Mouse (Mus musculus): ENCODE data around the gene Tdrd3. TPM values are rescaled to one million over a fixed set of nuclear protein-coding genes. Genes with fewer than 3 reads are reported as not detected.

Gene Tdrd3
- polyA plus RNA-seq, 1 experiment from 2014 or later, result 39.4 TPM

- Histone ChIP-seq H3K4me3 (no peak overlapping the region), H3K4me1 (no peaks in the 10 kb centered on the region), H3K4me2 (replicated peaks) (no peak overlapping the region), H3K36me3 (no peaks in the 10 kb centered on the region), H3K27ac (replicated peaks) (no peak overlapping the region), H3K9ac (replicated peaks) (no peak overlapping the region), H3K27me3 (no peaks in the 10 kb centered on the region), H3K9me3 (no peaks in the 10 kb centered on the region)
- ATAC-seq (ENCODE audit: low FRiP score, low read depth), result no peak
- WGBS, result 78% methylated on average over 4 of the region's 4 CpGs
These were observed 100.9 kb downstream of the Tdrd3 start for GRCm38 (mm10) chr14:87517381-87517780.

GRCm38 (mm10) chr14:87531847-87532246 lies 115.4 kb downstream of the Tdrd3 start:
- Histone ChIP-seq H3K27ac (replicated peaks) (no peak overlapping the region), H3K4me2 (replicated peaks) (no peak overlapping the region), H3K9me3 (no peaks in the 10 kb centered on the region), H3K9ac (replicated peaks) (no peak overlapping the region), H3K36me3 (0 out of 2 replicates have a peak, but pooled peaks cover 3% of the 10 kb centered on the region), H3K4me1 (no peaks in the 10 kb centered on the region), H3K4me3 (no peak overlapping the region), H3K27me3 (no peaks in the 10 kb centered on the region)
- no peak for ATAC-seq (ENCODE audit: low FRiP score, low read depth)
- WGBS, result 84% methylated on average over 8 of the region's 8 CpGs

- 85% methylated on average over 4 of the region's 4 CpGs for WGBS
- no peaks in the 10 kb centered on the region for H3K27me3 ChIP-seq
- H3K4me2 ChIP-seq (replicated peaks), result no peak overlapping the region
- no peaks in the 10 kb centered on the region for H3K9me3 ChIP-seq
- H3K36me3 ChIP-seq, result 0 out of 2 replicates have a peak, but pooled peaks cover 6% of the 10 kb centered on the region
- no peak for ATAC-seq (ENCODE audit: low FRiP score, low read depth)
- H3K9ac ChIP-seq (replicated peaks), result no peak overlapping the region
- H3K27ac ChIP-seq (replicated peaks), result no peak overlapping the region
- H3K4me3 ChIP-seq, result no peak overlapping the region
- H3K4me1 ChIP-seq, result no peaks in the 10 kb centered on the region
These were observed 120.8 kb downstream of the Tdrd3 start for GRCm38 (mm10) chr14:87537127-87537819.

- 93% methylated on average over 6 of the region's 6 CpGs for WGBS
- H3K4me1 ChIP-seq, result no peaks in the 10 kb centered on the region
- H3K36me3 ChIP-seq, result peaks cover 11% of the 10 kb centered on the region
- no peaks in the 10 kb centered on the region for H3K9me3 ChIP-seq
- H3K9ac ChIP-seq (replicated peaks), result no peak overlapping the region
- no peak overlapping the region for H3K4me3 ChIP-seq
- H3K27me3 ChIP-seq, result no peaks in the 10 kb centered on the region
- no peak overlapping the region for H3K4me2 ChIP-seq (replicated peaks)
- ATAC-seq (ENCODE audit: low FRiP score, low read depth), result no peak
- H3K27ac ChIP-seq (replicated peaks), result no peak overlapping the region
These were observed 133.5 kb downstream of the Tdrd3 start for GRCm38 (mm10) chr14:87549986-87550385.

GRCm38 (mm10) chr14:87552211-87552610 lies 135.8 kb downstream of the Tdrd3 start:
- ATAC-seq (ENCODE audit: low FRiP score, low read depth), result no peak
- 75% methylated on average over 3 of the region's 3 CpGs for WGBS
- no peaks in the 10 kb centered on the region for H3K36me3 ChIP-seq

GRCm38 (mm10) chr14:87563841-87564240 lies 147.4 kb downstream of the Tdrd3 start:
- Histone ChIP-seq H3K9me3 (no peaks in the 10 kb centered on the region), H3K4me1 (peaks cover 17% of the 10 kb centered on the region), H3K36me3 (no peaks in the 10 kb centered on the region), H3K9ac (replicated peaks) (no peak overlapping the region), H3K27me3 (peaks cover 8% of the 10 kb centered on the region), H3K27ac (replicated peaks) (no peak overlapping the region), H3K4me3 (no peak overlapping the region), H3K4me2 (replicated peaks) (no peak overlapping the region)
- no peak for ATAC-seq (ENCODE audit: low FRiP score, low read depth)
- 83% methylated on average over 9 of the region's 9 CpGs for WGBS

More at GRCm38 (mm10) chr14:87552211-87552610, 135.8 kb downstream of the Tdrd3 start:
- Histone ChIP-seq H3K4me1 (no peaks in the 10 kb centered on the region), H3K27ac (replicated peaks) (no peak overlapping the region), H3K4me3 (no peak overlapping the region), H3K27me3 (no peaks in the 10 kb centered on the region), H3K9ac (replicated peaks) (no peak overlapping the region), H3K9me3 (no peaks in the 10 kb centered on the region), H3K4me2 (replicated peaks) (no peak overlapping the region)

GRCm38 (mm10) chr14:87566211-87566610 lies 149.8 kb downstream of the Tdrd3 start:
- H3K4me1 ChIP-seq, result peaks cover 17% of the 10 kb centered on the region
- no peak overlapping the region for H3K9ac ChIP-seq (replicated peaks)
- no peak overlapping the region for H3K27ac ChIP-seq (replicated peaks)
- H3K27me3 ChIP-seq, result peaks cover 15% of the 10 kb centered on the region
- H3K36me3 ChIP-seq, result no peaks in the 10 kb centered on the region
- no peak overlapping the region for H3K4me3 ChIP-seq
- 14% methylated on average over 7 of the region's 7 CpGs for WGBS
- ATAC-seq (ENCODE audit: low FRiP score, low read depth), result 0 out of 2 replicates have a peak, but pooled peaks have one; percentile 48
- no peak overlapping the region for H3K4me2 ChIP-seq (replicated peaks)
- no peaks in the 10 kb centered on the region for H3K9me3 ChIP-seq

- peak; percentile 77 for ATAC-seq (ENCODE audit: low FRiP score, low read depth)
- Histone ChIP-seq H3K4me2 (replicated peaks) (no peak overlapping the region), H3K9me3 (no peaks in the 10 kb centered on the region), H3K4me1 (peaks cover 17% of the 10 kb centered on the region), H3K27me3 (peaks cover 15% of the 10 kb centered on the region), H3K36me3 (no peaks in the 10 kb centered on the region), H3K9ac (replicated peaks) (no peak overlapping the region), H3K4me3 (no peak overlapping the region), H3K27ac (replicated peaks) (no peak overlapping the region)
- WGBS, result 25% methylated on average over 3 of the region's 3 CpGs
These were observed 150.6 kb downstream of the Tdrd3 start for GRCm38 (mm10) chr14:87567034-87567461.

GRCm38 (mm10) chr14:87567626-87568446 lies 151.4 kb downstream of the Tdrd3 start:
- peak overlapping the region; percentile 28 for H3K4me3 ChIP-seq
- peak overlapping the region; percentile 24 for H3K9ac ChIP-seq (replicated peaks)
- no peaks in the 10 kb centered on the region for H3K36me3 ChIP-seq
- H3K9me3 ChIP-seq, result no peaks in the 10 kb centered on the region
- H3K27ac ChIP-seq (replicated peaks), result no peak overlapping the region
- H3K4me2 ChIP-seq (replicated peaks), result peak overlapping the region; percentile 52
- H3K4me1 ChIP-seq, result peaks cover 17% of the 10 kb centered on the region
- 19% methylated on average over 20 of the region's 20 CpGs for WGBS
- ATAC-seq (ENCODE audit: low FRiP score, low read depth), result peak; percentile 21
- H3K27me3 ChIP-seq, result peaks cover 15% of the 10 kb centered on the region

- H3K9me3 ChIP-seq, result no peaks in the 10 kb centered on the region
- H3K4me3 ChIP-seq, result peak overlapping the region; percentile 28
- peak; percentile 11; the same call in 1 of the 2 replicates for ATAC-seq (ENCODE audit: low FRiP score, low read depth)
- H3K27me3 ChIP-seq, result peaks cover 15% of the 10 kb centered on the region
- no peak overlapping the region for H3K9ac ChIP-seq (replicated peaks)
- no peaks in the 10 kb centered on the region for H3K36me3 ChIP-seq
- peak overlapping the region; percentile 52 for H3K4me2 ChIP-seq (replicated peaks)
- WGBS, result 16% methylated on average over 15 of the region's 15 CpGs
- H3K4me1 ChIP-seq, result peaks cover 17% of the 10 kb centered on the region
- no peak overlapping the region for H3K27ac ChIP-seq (replicated peaks)
These were observed 152.0 kb downstream of the Tdrd3 start for GRCm38 (mm10) chr14:87568447-87568908.

- H3K9me3 ChIP-seq, result no peaks in the 10 kb centered on the region
- ATAC-seq (ENCODE audit: low FRiP score, low read depth), result no peak
- 93% methylated on average over 2 of the region's 2 CpGs for WGBS
These were observed 153.0 kb downstream of the Tdrd3 start for GRCm38 (mm10) chr14:87569471-87569870.

GRCm38 (mm10) chr14:87572453-87572852 lies 156.0 kb downstream of the Tdrd3 start:
- peaks cover 12% of the 10 kb centered on the region for H3K4me1 ChIP-seq
- WGBS, result 74% methylated on average over 5 of the region's 5 CpGs
- H3K27me3 ChIP-seq, result peaks cover 15% of the 10 kb centered on the region
- no peak overlapping the region for H3K4me2 ChIP-seq (replicated peaks)
- no peaks in the 10 kb centered on the region for H3K9me3 ChIP-seq
- H3K9ac ChIP-seq (replicated peaks), result no peak overlapping the region
- no peaks in the 10 kb centered on the region for H3K36me3 ChIP-seq
- no peak overlapping the region for H3K27ac ChIP-seq (replicated peaks)
- H3K4me3 ChIP-seq, result no peak overlapping the region
- ATAC-seq (ENCODE audit: low FRiP score, low read depth), result no peak

More at GRCm38 (mm10) chr14:87569471-87569870, 153.0 kb downstream of the Tdrd3 start:
- H3K4me2 ChIP-seq (replicated peaks), result no peak overlapping the region
- no peak overlapping the region for H3K9ac ChIP-seq (replicated peaks)
- H3K27me3 ChIP-seq, result peaks cover 15% of the 10 kb centered on the region
- H3K4me1 ChIP-seq, result peaks cover 17% of the 10 kb centered on the region
- no peaks in the 10 kb centered on the region for H3K36me3 ChIP-seq
- no peak overlapping the region for H3K27ac ChIP-seq (replicated peaks)
- H3K4me3 ChIP-seq, result no peak overlapping the region
